Mouse (Mus musculus) neural tube, embryonic 11.5 days (tissue): Measurements from ENCODE around the gene Prrx2. TPM values are rescaled to one million over a fixed set of nuclear protein-coding genes. Genes with fewer than 3 reads are reported as not detected.

Experiments used
- ATAC-seq: fragments of 200-750 bp; cut with Nextera tagmentation; 2 replicates; pipeline ENCODE4 v1.8.0; 2017; ENCODE audit warnings: moderate number of reproducible peaks, mild to moderate bottlenecking, moderate TSS enrichment, moderate library complexity; ENCODE audit not compliant: insufficient read depth, low FRiP score, low TSS enrichment
- DNase-seq: peaks from one replicate; pipeline ENCODE4 v3.0.0-alpha.2; 2015; ENCODE audit warnings: low spot score
- H3K27ac ChIP-seq: fragments of 300-500 bp; sonication (generic); 2 replicates; pipeline ENCODE4 v1.5.1; 2014; ENCODE audit warnings: low read depth, mild to moderate bottlenecking, low read length
- H3K27me3 ChIP-seq: fragments of 300-500 bp; sonication (generic); 2 replicates; pipeline ENCODE4 v1.6.1; 2014; ENCODE audit warnings: mild to moderate bottlenecking, low read length, mixed read lengths; ENCODE audit not compliant: control insufficient read depth, insufficient read depth
- H3K36me3 ChIP-seq: fragments of 300-500 bp; sonication (generic); 2 replicates; pipeline ENCODE4 v1.6.1; 2014; ENCODE audit warnings: mild to moderate bottlenecking, low read length, moderate library complexity, mixed read lengths; ENCODE audit not compliant: control insufficient read depth, insufficient read depth
- H3K4me1 ChIP-seq: fragments of 300-500 bp; sonication (generic); 2 replicates; pipeline ENCODE4 v1.6.1; 2014; ENCODE audit warnings: low read length, mixed read lengths; ENCODE audit not compliant: control insufficient read depth, insufficient read depth
- H3K4me2 ChIP-seq: fragments of 300-500 bp; sonication (generic); 2 replicates; pipeline ENCODE4 v1.6.1; 2014; ENCODE audit warnings: low read depth, mild to moderate bottlenecking, moderate library complexity
- H3K4me3 ChIP-seq: fragments of 300-500 bp; sonication (generic); 2 replicates; pipeline ENCODE4 v1.5.1; 2014; ENCODE audit warnings: low read depth, low read length
- H3K9ac ChIP-seq: fragments of 300-500 bp; sonication (generic); 2 replicates; pipeline ENCODE4 v1.6.1; 2014; ENCODE audit warnings: mild to moderate bottlenecking, low read length
- H3K9me3 ChIP-seq: fragments of 300-500 bp; sonication (generic); 2 replicates; pipeline ENCODE4 v1.6.1; 2016; ENCODE audit warnings: low read length; ENCODE audit not compliant: control insufficient read depth
- WGBS: fragments of 180-500 bp; shearing (Covaris S2); extraction: QIAGEN DNeasy Blood & Tissue Kit; methylation state at CpG from one replicate; pipeline ENCODE4 v1.1.7; 2014; 5-methylcytosine and 5-hydroxymethylcytosine counted together
- polyA plus RNA-seq: library from polyadenylated mRNA; unstranded; fragments of >200 nt; fragmentation: Nextera tagmentation; extraction: Ambion mirVana; gene quantifications from 2 replicates; pipeline ENCODE4 v1.2.1, GENCODE M21; 2014

The Prrx2 gene
- polyA plus RNA-seq, 1 experiment from 2014 or later, result 8.9 TPM

DNA sequence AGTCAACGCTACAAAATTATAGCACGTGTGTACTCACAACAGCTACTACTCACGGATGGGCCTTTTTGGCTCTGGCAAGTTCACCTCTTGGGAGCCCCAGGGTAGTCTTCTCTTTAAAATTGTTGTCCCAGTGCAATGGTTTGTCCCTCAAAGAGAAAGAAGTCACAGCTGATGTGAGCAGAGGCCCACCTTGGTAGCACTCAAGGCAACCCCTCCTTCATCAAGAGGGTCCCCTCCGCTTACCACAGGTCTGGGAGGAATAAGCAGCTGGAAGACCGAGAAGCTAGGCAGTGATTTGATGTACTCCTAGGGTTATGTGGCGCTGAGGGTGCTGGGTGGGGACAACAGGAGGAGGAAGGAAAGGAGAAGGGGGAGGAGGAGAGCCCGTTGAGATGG, 34.1 kb upstream of the Prrx2 start:
- Histone ChIP-seq H3K9me3 (no peaks in the 10 kb centered on the region), H3K4me3 (peak overlapping the region; percentile 42), H3K9ac (no peak overlapping the region), H3K27ac (no peak overlapping the region), H3K4me2 (peak overlapping the region; percentile 86), H3K27me3 (peaks cover 23% of the 10 kb centered on the region), H3K36me3 (no peaks in the 10 kb centered on the region), H3K4me1 (peaks cover 19% of the 10 kb centered on the region)
- DNase-seq, result no peak
- WGBS, result 35% methylated on average over 6 of the region's 7 CpGs
- ATAC-seq, result no peak

DNA sequence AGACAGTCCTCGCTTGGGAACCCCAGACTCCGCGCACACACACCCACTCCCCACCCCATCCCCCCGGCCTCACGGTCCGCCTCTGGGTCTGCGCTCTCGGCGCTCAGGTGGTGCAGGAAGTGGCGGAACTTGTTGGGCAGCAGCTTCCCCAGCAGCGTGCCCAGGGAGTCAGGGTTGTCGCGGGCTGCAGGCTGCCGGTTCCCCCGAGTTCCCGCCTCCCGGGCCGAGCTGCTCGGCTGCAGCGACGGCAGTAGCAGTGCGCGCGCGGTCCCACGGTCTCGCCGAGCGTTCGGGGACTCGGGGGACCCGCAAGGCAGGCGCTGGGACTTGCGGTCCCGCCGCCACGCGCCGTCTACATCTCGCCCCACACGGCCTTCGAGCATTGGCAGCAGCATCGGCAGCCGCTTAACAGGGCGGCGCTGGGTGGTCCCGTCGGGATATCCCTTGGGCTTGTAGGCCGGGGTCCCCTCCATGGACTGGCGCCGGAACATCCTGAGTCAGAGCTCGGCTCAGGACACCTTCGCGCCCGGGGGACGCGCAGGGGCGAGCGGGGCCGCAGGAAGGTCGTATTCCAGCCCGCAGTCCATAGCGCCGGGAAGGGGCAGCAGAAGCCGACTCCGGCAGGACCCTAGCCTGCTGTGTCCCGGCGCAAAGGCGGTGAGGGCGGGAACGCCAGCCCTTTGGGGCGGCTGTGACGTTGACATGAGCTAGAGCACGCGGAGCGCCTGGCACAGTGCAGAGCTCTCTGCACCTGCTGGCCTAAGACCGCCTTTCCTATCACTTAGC, 33.5 kb upstream of the Prrx2 start:
- Histone ChIP-seq H3K9me3 (no peaks in the 10 kb centered on the region), H3K4me3 (peak overlapping the region; percentile 42), H3K27ac (no peak overlapping the region), H3K4me2 (peak overlapping the region; percentile 86), H3K36me3 (no peaks in the 10 kb centered on the region), H3K4me1 (peaks cover 13% of the 10 kb centered on the region), H3K27me3 (peaks cover 23% of the 10 kb centered on the region), H3K9ac (peak overlapping the region; percentile 65)
- DNase-seq (peak; percentile 66), ATAC-seq (peak; percentile 41; the same call in 1 of the 2 replicates)
- WGBS, result under 1% methylated on average over 76 of the region's 77 CpGs

GRCm38 (mm10) chr2:30803604-30804003, 31.2 kb upstream of the Prrx2 start, which contains the start of gene 1700001O22Rik:
Gene 1700001O22Rik, minus strand, starts transcription at chr2:30803661.
- 87% methylated on average over 3 of the region's 3 CpGs for WGBS
- no peak within 1 kb of the TSS for H3K4me3 ChIP-seq
- H3K4me1 ChIP-seq, result peaks cover 10% of the 10 kb centered on the region; the same call in 1 of the 2 replicates
- DNase-seq (no peak), ATAC-seq (no peak)
- no peaks in the 10 kb centered on the region for H3K9me3 ChIP-seq
- no peak within 1 kb of the TSS for H3K27ac ChIP-seq
- H3K4me2 ChIP-seq, result no peak within 1 kb of the TSS
- H3K27me3 ChIP-seq, result peaks cover 23% of the 10 kb centered on the region
- H3K36me3 ChIP-seq, result no peaks in the 10 kb centered on the region
- H3K9ac ChIP-seq, result no peak within 1 kb of the TSS

GRCm38 (mm10) chr2:30805983-30806382, 28.8 kb upstream of the Prrx2 start:
- Histone ChIP-seq H3K36me3 (no peaks in the 10 kb centered on the region), H3K4me1 (peaks cover 16% of the 10 kb centered on the region), H3K4me3 (no peak overlapping the region), H3K9ac (no peak overlapping the region), H3K4me2 (no peak overlapping the region), H3K9me3 (no peaks in the 10 kb centered on the region), H3K27me3 (peaks cover 13% of the 10 kb centered on the region), H3K27ac (no peak overlapping the region)
- WGBS, result 95% methylated on average over 2 of the region's 2 CpGs
- ATAC-seq (no peak), DNase-seq (no peak)

- no peak for DNase-seq
- ATAC-seq, result no peak
- Histone ChIP-seq H3K9me3 (no peaks in the 10 kb centered on the region), H3K4me1 (peaks cover 10% of the 10 kb centered on the region), H3K4me3 (peak overlapping the region; percentile 86), H3K27me3 (peaks cover under 1% of the 10 kb centered on the region), H3K9ac (peak overlapping the region; percentile 41; the same call in 1 of the 2 replicates), H3K36me3 (peaks cover 2% of the 10 kb centered on the region; the same call in 1 of the 2 replicates), H3K27ac (peak overlapping the region; percentile 58; the same call in 1 of the 2 replicates), H3K4me2 (peak overlapping the region; percentile 97)
- 7% methylated on average over 28 of the region's 28 CpGs for WGBS
Observed at GRCm38 (mm10) chr2:30807147-30807647, 27.6 kb upstream of the Prrx2 start.

- peak within 1 kb of the TSS; percentile 95 for H3K9ac ChIP-seq
- WGBS, result under 1% methylated on average over 43 of the region's 44 CpGs
Observed at GRCm38 (mm10) chr2:30807648-30808295, 27.0 kb upstream of the Prrx2 start, which contains the start of gene Ntmt1. Gene Ntmt1, plus strand, starts transcription at chr2:30807826.

GRCm38 (mm10) chr2:30808296-30808655, 26.5 kb upstream of the Prrx2 start:
- Histone ChIP-seq H3K4me1 (peaks cover 10% of the 10 kb centered on the region), H3K27me3 (no peaks in the 10 kb centered on the region), H3K4me2 (peak overlapping the region; percentile 97), H3K27ac (no peak overlapping the region), H3K36me3 (peaks cover 3% of the 10 kb centered on the region), H3K4me3 (peak overlapping the region; percentile 86), H3K9me3 (no peaks in the 10 kb centered on the region), H3K9ac (peak overlapping the region; percentile 95)
- DNase-seq (no peak), ATAC-seq (no peak)
- WGBS, result 8% methylated on average over 10 of the region's 10 CpGs

More at GRCm38 (mm10) chr2:30807648-30808295, 27.0 kb upstream of the Prrx2 start, which contains the start of gene Ntmt1:
- peak within 1 kb of the TSS; percentile 67 for H3K27ac ChIP-seq
- peaks cover 2% of the 10 kb centered on the region; the same call in 1 of the 2 replicates for H3K36me3 ChIP-seq
- H3K27me3 ChIP-seq, result no peaks in the 10 kb centered on the region
- DNase-seq (peak; percentile 99), ATAC-seq (peak; percentile 96)
- H3K9me3 ChIP-seq, result no peaks in the 10 kb centered on the region
- peaks cover 10% of the 10 kb centered on the region for H3K4me1 ChIP-seq
- peak within 1 kb of the TSS; percentile 86 for H3K4me3 ChIP-seq
- peak within 1 kb of the TSS; percentile 97 for H3K4me2 ChIP-seq

DNA sequence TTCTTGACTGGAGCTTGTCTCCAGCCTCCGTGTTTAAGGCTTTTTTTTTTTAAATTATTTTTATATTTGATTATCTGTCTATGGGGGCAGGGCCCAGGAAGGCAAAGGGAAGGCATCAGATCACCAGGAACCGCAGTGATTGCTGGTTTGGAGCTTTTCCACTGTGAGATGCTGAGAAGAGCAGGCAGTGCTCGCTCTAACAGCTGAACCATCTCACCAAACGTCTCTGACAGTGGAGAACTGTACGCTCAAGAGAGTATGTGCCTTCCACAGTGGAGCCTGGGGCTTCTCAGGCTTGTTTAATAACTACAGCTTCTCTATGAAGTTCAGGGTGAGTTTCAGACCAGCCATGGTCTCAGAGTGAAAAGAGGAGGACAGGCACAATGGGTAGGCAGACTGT, 25.3 kb upstream of the Prrx2 start:
- 87% methylated on average over 5 of the region's 5 CpGs for WGBS
- Histone ChIP-seq H3K9me3 (no peaks in the 10 kb centered on the region), H3K4me1 (peaks cover 10% of the 10 kb centered on the region), H3K36me3 (peaks cover 5% of the 10 kb centered on the region), H3K4me3 (peak overlapping the region; percentile 3; the same call in 1 of the 2 replicates), H3K4me2 (0 out of 2 replicates have a peak overlapping the region, but pooled peaks have one; percentile 22), H3K27ac (no peak overlapping the region), H3K27me3 (no peaks in the 10 kb centered on the region), H3K9ac (no peak overlapping the region)
- DNase-seq (no peak), ATAC-seq (no peak)
